Mouse (Mus musculus): Measurements from ENCODE around the gene Bmp6.

DNA sequence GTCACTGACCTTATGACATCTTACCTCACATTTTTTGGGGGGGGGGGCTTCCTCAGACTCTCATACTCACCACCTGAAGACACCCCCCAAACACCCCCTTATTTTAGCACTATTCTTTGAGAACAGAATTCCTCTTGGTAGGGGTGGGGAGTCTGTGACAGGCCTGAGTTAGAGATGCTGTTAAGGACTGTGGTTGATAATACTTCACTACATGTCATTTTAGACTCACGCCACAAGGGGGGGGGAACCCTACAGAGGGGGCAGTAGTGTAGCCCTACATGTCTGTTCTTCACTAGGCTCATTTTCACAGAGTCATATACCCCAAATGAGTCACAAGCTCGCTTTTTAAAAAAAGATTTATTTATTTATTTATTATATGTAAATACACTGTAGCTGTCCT is 1.7 kb upstream of the Bmp6 start:
- TF ChIP-seq GATA1 (IDR thresholded peaks at IDR 0.05; ENCODE audit: borderline replicate concordance, low read length) (no peak), FLI1 (IDR thresholded peaks at IDR 0.05; ENCODE audit: low read length) (no peak)
